Mouse (Mus musculus) cerebellum, postnatal 25 days (tissue): ENCODE measurements at regions not wholly inside any gene's neighbourhood (a gene's known extent, or its start where the extent isn't known, plus 50 kb on each side); places are given as distances from the start of the nearest gene placed in this dataset.
"Not testable (repeated sequence)": the region's sequence is repeated elsewhere in the genome, so short reads cannot be mapped to it uniquely, and the experiment has no call there.

Source experiments
- DNase-seq, 2 experiments: peaks; one replicate each; pipeline ENCODE4 v3.0.0; 2021; ENCODE audit warnings: mixed read lengths in 2 of 2

- no peak for DNase-seq
Measured at GRCm38 (mm10) chr1:145139267-145139651, 364.0 kb upstream of the Rgs18 start.

- peak in 1 of 2 experiments; percentile 13 for DNase-seq
Measured at GRCm38 (mm10) chr1:145138452-145139266, 363.4 kb upstream of the Rgs18 start.

- DNase-seq = no peak
Measured at GRCm38 (mm10) chr1:145131020-145131419, 355.8 kb upstream of the Rgs18 start.

GRCm38 (mm10) chr1:145113171-145113570 lies 337.9 kb upstream of the Rgs18 start:
- no peak for DNase-seq

- DNase-seq = not testable (repeated sequence)
Measured at GRCm38 (mm10) chr1:145106771-145107170, 331.5 kb upstream of the Rgs18 start.

- no peak for DNase-seq
Measured at GRCm38 (mm10) chr1:145065255-145065854, 290.1 kb upstream of the Rgs18 start.

GRCm38 (mm10) chr1:145064384-145064783 lies 289.1 kb upstream of the Rgs18 start:
- no peak for DNase-seq

- no peak for DNase-seq
Measured at GRCm38 (mm10) chr1:145015623-145016022, 240.4 kb upstream of the Rgs18 start.

GRCm38 (mm10) chr1:145010833-145011232 lies 235.6 kb upstream of the Rgs18 start:
- no peak for DNase-seq

- no peak for DNase-seq
Measured at GRCm38 (mm10) chr1:144978167-144978566, 202.9 kb upstream of the Rgs18 start.

- DNase-seq = no peak
Measured at GRCm38 (mm10) chr1:144965736-144966135, 190.5 kb upstream of the Rgs18 start.

GRCm38 (mm10) chr1:144939006-144939405 lies 163.8 kb upstream of the Rgs18 start:
- peak; percentile 16 to 58 for DNase-seq

- DNase-seq = no peak
Measured at GRCm38 (mm10) chr1:144926136-144926535, 150.9 kb upstream of the Rgs18 start.

GRCm38 (mm10) chr1:144916568-144916967 lies 141.3 kb upstream of the Rgs18 start:
- no peak for DNase-seq

- DNase-seq = no peak
Measured at GRCm38 (mm10) chr1:144902987-144903386, 127.8 kb upstream of the Rgs18 start.

GRCm38 (mm10) chr1:144883633-144884032 lies 108.4 kb upstream of the Rgs18 start:
- no peak for DNase-seq

- no peak for DNase-seq
Measured at GRCm38 (mm10) chr1:144862133-144862532, 86.9 kb upstream of the Rgs18 start.
